Mouse (Mus musculus): ENCODE results near the gene Frs3.

GRCm38 (mm10) chr17:47669166-47669565 is 19.7 kb upstream of the Frs3 start:
- TF ChIP-seq CTCF (IDR thresholded peaks at IDR 0.05; ENCODE audit: low read depth, low read length), result no peak
- no peak for TF ChIP-seq TAL1 (conservative IDR thresholded peaks at IDR 0.05; ENCODE audit: low read depth, low read length)
- no peak for TF ChIP-seq GATA1 (IDR thresholded peaks at IDR 0.05; ENCODE audit: borderline replicate concordance, low read length)
- TF ChIP-seq GATA2 (IDR thresholded peaks at IDR 0.05; ENCODE audit: borderline replicate concordance, low read depth, low read length), result no peak
